Mouse (Mus musculus) heart, embryonic 12.5 days (tissue): ENCODE data around the gene Hapln1. TPM values are rescaled to one million over a fixed set of nuclear protein-coding genes. Genes with fewer than 3 reads are reported as not detected.

Experiments used
- polyA plus RNA-seq: library from polyadenylated mRNA; unstranded; fragments of >200 nt; fragmentation: Nextera tagmentation; extraction: Ambion mirVana; gene quantifications from 2 replicates; pipeline ENCODE4 v1.2.1, GENCODE M21; 2016

Hapln1 gene
- polyA plus RNA-seq, 1 experiment from 2014 or later = 43.8 TPM

Other genes starting within 250 kb of the Hapln1 start
- 134 and 146 TPM in 2 replicates for gene Vcan, start 202.7 kb downstream of the Hapln1 start, polyA plus RNA-seq